Mouse (Mus musculus) ES-E14 (cell line): ENCODE results near the gene 1700020D05Rik. TPM values are rescaled to one million over a fixed set of nuclear protein-coding genes. Genes with fewer than 3 reads are reported as not detected.
A peak's percentile ranks its signal among the peaks of the same experiment; 100 is the strongest.

Experiments used
- DNase-seq: peaks from one replicate; pipeline ENCODE4 v3.0.0-alpha.2; 2013; ENCODE audit warnings: low read depth, low spot score
- H3K27ac ChIP-seq: 2 replicates; pipeline ENCODE4 v1.5.1; 2012; ENCODE audit warnings: low read depth, mild to moderate bottlenecking, low read length, moderate library complexity, mixed read lengths; ENCODE audit not compliant: poor library complexity, insufficient read depth, severe bottlenecking
- H3K36me3 ChIP-seq: 2 replicates; pipeline ENCODE4 v1.6.1; 2012; ENCODE audit warnings: mild to moderate bottlenecking, low read length, moderate library complexity, mixed read lengths; ENCODE audit not compliant: control insufficient read depth, poor library complexity, insufficient read depth, severe bottlenecking
- H3K4me1 ChIP-seq, 2 experiments: fragments of 150-350 bp in 1 of 2; sonication (generic) in 1 of 2; 2 replicates each; pipeline ENCODE4 v1.6.1; 2012; ENCODE audit warnings: low read length in 2 of 2, mild to moderate bottlenecking in 1 of 2, mixed read lengths in 1 of 2; ENCODE audit not compliant: control insufficient read depth in 2 of 2, insufficient read depth in 2 of 2, poor library complexity in 1 of 2
- H3K4me3 ChIP-seq, 2 experiments: fragments of 150-350 bp in 1 of 2; sonication (generic) in 1 of 2; 2 replicates each; pipeline ENCODE4 v1.5.1; 2012; ENCODE audit warnings: low read length in 2 of 2, low read depth in 1 of 2, mild to moderate bottlenecking in 1 of 2, mixed read lengths in 1 of 2; ENCODE audit not compliant: insufficient read depth in 1 of 2, poor library complexity in 1 of 2, severe bottlenecking in 1 of 2
- H3K9ac ChIP-seq: 2 replicates; pipeline ENCODE4 v1.6.1; 2012; ENCODE audit warnings: low read depth, mild to moderate bottlenecking, low read length, mixed read lengths; ENCODE audit not compliant: poor library complexity, insufficient read depth, severe bottlenecking
- H3K9me3 ChIP-seq: fragments of 150-350 bp; sonication (generic); 2 replicates; pipeline ENCODE4 v1.6.1; 2012; ENCODE audit warnings: low read depth, mild to moderate bottlenecking, low read length; ENCODE audit not compliant: control insufficient read depth, insufficient read depth
- CHD2 ChIP-seq: IDR thresholded peaks from 2 replicates; pipeline ENCODE4 v1.6.1; 2014; ENCODE audit warnings: mild to moderate bottlenecking, low read depth, low read length, inconsistent platforms
- HCFC1 ChIP-seq: IDR thresholded peaks from 2 replicates; pipeline ENCODE4 v1.6.1; 2012; ENCODE audit warnings: low read length, inconsistent platforms, borderline replicate concordance; ENCODE audit not compliant: insufficient read depth
- MAFK ChIP-seq: IDR thresholded peaks from 2 replicates; pipeline ENCODE4 v1.6.1; 2014; ENCODE audit warnings: mild to moderate bottlenecking, low read depth, low read length, inconsistent platforms; ENCODE audit not compliant: insufficient read depth
- ZC3H11A ChIP-seq: IDR thresholded peaks from 2 replicates; pipeline ENCODE4 v1.6.1; 2012; ENCODE audit warnings: low read depth, mild to moderate bottlenecking, inconsistent platforms, low read length, borderline replicate concordance
- ZNF384 ChIP-seq: IDR thresholded peaks from 2 replicates; pipeline ENCODE4 v1.6.1; 2012; ENCODE audit warnings: low read depth, low read length, inconsistent platforms
- in situ Hi-C, 2 experiments: fragments of 600-800 bp; cut with MboI; formaldehyde crosslinking; loops; one replicate each; pipeline ENCODE4 v1.15.1; 2025; ENCODE audit warnings: low sequenced_read_pairs in 2 of 2, inconsistent platforms in 1 of 2; ENCODE audit not compliant: unreplicated experiment in 2 of 2
- total RNA-seq: library from RNA; depleted of rRNA; stranded (reverse); fragments of 300-350 nt; gene quantifications from 2 replicates; pipeline ENCODE4 v1.2.3, GENCODE M21; 2012

1700020D05Rik gene
- total RNA-seq, 1 experiment: 1.7 TPM

GRCm38 (mm10) chr19:5477668-5478300, 25.8 kb downstream of the 1700020D05Rik start:
- no peak overlapping the region for H3K9ac ChIP-seq
- no peak overlapping the region for H3K27ac ChIP-seq
- peaks cover 3% of the 10 kb centered on the region for H3K36me3 ChIP-seq
- in situ Hi-C loops: no loop called here
- no peaks in the 10 kb centered on the region for H3K9me3 ChIP-seq
- TF ChIP-seq CHD2: no peak
- TF ChIP-seq MAFK: no peak
- no peak for TF ChIP-seq HCFC1
- TF ChIP-seq ZNF384: no peak
- TF ChIP-seq ZC3H11A: no peak
- H3K4me3 ChIP-seq: no peak overlapping the region
- no peak for DNase-seq
- 0 out of 4 replicates have a peak, but pooled peaks cover 0 to 2% of the 10 kb centered on the region in 2 experiments for H3K4me1 ChIP-seq

GRCm38 (mm10) chr19:5477004-5477667, 26.5 kb downstream of the 1700020D05Rik start:
- Histone ChIP-seq H3K9me3 (no peaks in the 10 kb centered on the region), H3K36me3 (no peaks in the 10 kb centered on the region; the same call in none of the 2 replicates), H3K4me1 (0 out of 4 replicates have a peak, but pooled peaks cover 0 to 2% of the 10 kb centered on the region in 2 experiments), H3K4me3 (no peak overlapping the region), H3K27ac (no peak overlapping the region), H3K9ac (no peak overlapping the region)
- TF ChIP-seq MAFK: no peak
- no peak for TF ChIP-seq HCFC1
- TF ChIP-seq ZNF384: no peak
- TF ChIP-seq CHD2: no peak
- no peak for TF ChIP-seq ZC3H11A
- in situ Hi-C loops: no loop called here
- DNase-seq: no peak

- TF ChIP-seq ZC3H11A (no peak), MAFK (no peak), ZNF384 (no peak), HCFC1 (no peak), CHD2 (no peak)
- H3K9ac ChIP-seq: peak overlapping the region; percentile 61
- H3K4me3 ChIP-seq: peak overlapping the region; percentile 76 to 81; a peak in 3 of 4 replicates
- DNase-seq: no peak
- in situ Hi-C loops: no loop called here
- H3K27ac ChIP-seq: no peak overlapping the region
- H3K9me3 ChIP-seq: no peaks in the 10 kb centered on the region
- no peaks in the 10 kb centered on the region for H3K36me3 ChIP-seq
- 0 out of 4 replicates have a peak, but pooled peaks cover 0 to 2% of the 10 kb centered on the region in 2 experiments for H3K4me1 ChIP-seq
These were observed 28.4 kb downstream of the 1700020D05Rik start for GRCm38 (mm10) chr19:5475069-5475714.

GRCm38 (mm10) chr19:5474281-5475068, 29.1 kb downstream of the 1700020D05Rik start:
- H3K27ac ChIP-seq: no peak overlapping the region
- no peaks in the 10 kb centered on the region for H3K9me3 ChIP-seq
- in situ Hi-C loops: no loop called here

More at GRCm38 (mm10) chr19:5474281-5475068, 29.1 kb downstream of the 1700020D05Rik start:
- H3K4me1 ChIP-seq: 0 out of 4 replicates have a peak, but pooled peaks cover 0 to 2% of the 10 kb centered on the region in 2 experiments
- TF ChIP-seq MAFK: no peak
- TF ChIP-seq ZNF384: no peak
- TF ChIP-seq CHD2: no peak
- no peak for TF ChIP-seq HCFC1
- no peak for TF ChIP-seq ZC3H11A
- DNase-seq: no peak
- peak overlapping the region; percentile 76 to 81 for H3K4me3 ChIP-seq
- peak overlapping the region; percentile 61 for H3K9ac ChIP-seq
- no peaks in the 10 kb centered on the region for H3K36me3 ChIP-seq
